Mouse (Mus musculus) CH12.LX (cell line): ENCODE results near the gene Sema3b. TPM values are rescaled to one million over a fixed set of nuclear protein-coding genes. Genes with fewer than 3 reads are reported as not detected.

Experiments used
- DNase-seq: peaks from one replicate; pipeline ENCODE4 v3.0.0-alpha.2; 2013; ENCODE audit errors: extremely low read depth
- H3K27ac ChIP-seq: 2 replicates; pipeline ENCODE4 v1.5.1; 2012; ENCODE audit warnings: low read depth, mild to moderate bottlenecking, control low read depth, moderate library complexity; ENCODE audit not compliant: insufficient read depth
- H3K27me3 ChIP-seq: replicated peaks from 2 replicates; pipeline ENCODE3; 2012; ENCODE audit warnings: inconsistent platforms
- H3K36me3 ChIP-seq, 2 experiments: replicated peaks in 1 of 2; 2 replicates each; pipeline versions ENCODE3 to v1.6.1; 2012; ENCODE audit warnings: inconsistent platforms in 1 of 2, low read length in 1 of 2, mild to moderate bottlenecking in 1 of 2, mixed read lengths in 1 of 2, moderate library complexity in 1 of 2; ENCODE audit not compliant: control insufficient read depth in 1 of 2, insufficient read depth in 1 of 2
- H3K4me1 ChIP-seq, 2 experiments: 2 replicates each; pipeline ENCODE4 v1.6.1; 2012; ENCODE audit warnings: inconsistent platforms in 1 of 2, moderate library complexity in 1 of 2; ENCODE audit not compliant: insufficient read depth in 2 of 2, control insufficient read depth in 1 of 2
- H3K4me2 ChIP-seq: 2 replicates; pipeline ENCODE4 v1.6.1; 2012; ENCODE audit warnings: low read depth, mild to moderate bottlenecking, control low read depth; ENCODE audit not compliant: poor library complexity, insufficient read depth, severe bottlenecking
- H3K4me3 ChIP-seq, 3 experiments: fragments of 150-350 bp in 1 of 3; sonication (generic) in 1 of 3; replicated peaks in 1 of 3; 2 replicates each; pipeline versions ENCODE3 to v1.5.1; 2011 to 2012; ENCODE audit warnings: low read depth in 2 of 3, low read length in 2 of 3, mild to moderate bottlenecking in 2 of 3, moderate library complexity in 2 of 3, control low read depth in 1 of 3, improper control_type of control experiment in 1 of 3, inconsistent platforms in 1 of 3, mixed read lengths in 1 of 3; ENCODE audit not compliant: poor library complexity in 1 of 3
- H3K79me2 ChIP-seq: replicated peaks from 2 replicates; pipeline ENCODE4 v1.6.1; 2012; ENCODE audit warnings: mild to moderate bottlenecking, moderate library complexity; ENCODE audit not compliant: control insufficient read depth, poor library complexity, insufficient read depth, severe bottlenecking; ENCODE audit errors: extremely low read depth
- H3K9ac ChIP-seq: 2 replicates; pipeline ENCODE4 v1.6.1; 2012; ENCODE audit warnings: low read depth, mild to moderate bottlenecking, control low read depth, moderate library complexity; ENCODE audit not compliant: insufficient read depth
- H3K9me3 ChIP-seq: replicated peaks from 2 replicates; pipeline ENCODE3; 2012; ENCODE audit warnings: low read length, inconsistent platforms, mixed read lengths
- BHLHE40 ChIP-seq: IDR thresholded peaks from 2 replicates; pipeline ENCODE4 v1.6.1; 2011; ENCODE audit warnings: mild to moderate bottlenecking, low read depth, low read length, improper control_type of control experiment
- CHD1 ChIP-seq: IDR thresholded peaks from 2 replicates; pipeline ENCODE4 v1.6.1; 2012; ENCODE audit warnings: low read depth, low read length, improper control_type of control experiment, inconsistent platforms
- CTCF ChIP-seq, 2 experiments: IDR thresholded peaks in 1 of 2; conservative IDR thresholded peaks in 1 of 2; 2 replicates each; pipeline ENCODE4 v1.5.1; 2011 to 2012; ENCODE audit warnings: low read depth in 2 of 2, low read length in 2 of 2, improper control_type of control experiment in 1 of 2, inconsistent platforms in 1 of 2, mild to moderate bottlenecking in 1 of 2, moderate library complexity in 1 of 2
- EP300 ChIP-seq: IDR thresholded peaks from 2 replicates; pipeline ENCODE4 v1.6.1; 2011; ENCODE audit warnings: low read length, improper control_type of control experiment
- ETS1 ChIP-seq: conservative IDR thresholded peaks from 2 replicates; pipeline ENCODE4 v1.6.1; 2012; ENCODE audit warnings: low read depth, mild to moderate bottlenecking, inconsistent platforms, low read length, improper control_type of control experiment, moderate library complexity
- GABPA ChIP-seq: IDR thresholded peaks from 2 replicates; pipeline ENCODE4 v1.6.1; 2012; ENCODE audit warnings: low read depth, low read length, improper control_type of control experiment, inconsistent platforms; ENCODE audit not compliant: insufficient replicate concordance
- IRF4 ChIP-seq: IDR thresholded peaks from 2 replicates; pipeline ENCODE4 v1.6.1; 2014; ENCODE audit warnings: low read depth, mild to moderate bottlenecking, inconsistent platforms, low read length, improper control_type of control experiment
- JUND ChIP-seq: conservative IDR thresholded peaks from 2 replicates; pipeline ENCODE4 v1.6.1; 2011; ENCODE audit warnings: low read depth, low read length, improper control_type of control experiment
- MAFK ChIP-seq: IDR thresholded peaks from 2 replicates; pipeline ENCODE4 v1.6.1; 2011; ENCODE audit warnings: low read length, improper control_type of control experiment; ENCODE audit not compliant: insufficient replicate concordance
- MAX ChIP-seq: IDR thresholded peaks from 2 replicates; pipeline ENCODE4 v1.6.1; 2011; ENCODE audit warnings: low read length, improper control_type of control experiment
- MEF2A ChIP-seq: IDR thresholded peaks from 2 replicates; pipeline ENCODE4 v1.6.1; 2014; ENCODE audit warnings: low read depth, mild to moderate bottlenecking, inconsistent platforms, low read length, improper control_type of control experiment, borderline replicate concordance
- NRF1 ChIP-seq: IDR thresholded peaks from 2 replicates; pipeline ENCODE4 v1.6.1; 2014; ENCODE audit warnings: low read depth, mild to moderate bottlenecking, inconsistent platforms, low read length, improper control_type of control experiment, moderate library complexity
- RAD21 ChIP-seq: IDR thresholded peaks from 2 replicates; pipeline ENCODE4 v1.6.1; 2011; ENCODE audit warnings: low read depth, mild to moderate bottlenecking, low read length, improper control_type of control experiment, moderate library complexity
- SMC3 ChIP-seq: IDR thresholded peaks from 2 replicates; pipeline ENCODE4 v1.6.1; 2011; ENCODE audit warnings: low read depth, low read length, improper control_type of control experiment
- ZKSCAN1 ChIP-seq: IDR thresholded peaks from 2 replicates; pipeline ENCODE4 v1.6.1; 2012; ENCODE audit warnings: low read depth, inconsistent platforms, low read length, improper control_type of control experiment, borderline replicate concordance
- dilution Hi-C: fragments of 300-500 bp; cut with MboI; formaldehyde crosslinking; loops from 2 replicates; pipeline ENCODE4 v1.14.3; 2020; ENCODE audit warnings: low sequenced_read_pairs; ENCODE audit not compliant: extremely low pct_unique_long_range_greater_than_20kb, extremely low pct_ligation_motif_present
- in situ Hi-C: fragments of 300-500 bp; cut with MboI; formaldehyde crosslinking; loops from 3 replicates; pipeline ENCODE4 v1.14.3; 2019; ENCODE audit warnings: low sequenced_read_pairs, low pct_ligation_motif_present, low pct_unique_long_range_greater_than_20kb, mixed read lengths
- polyA plus RNA-seq: library from polyadenylated mRNA; unstranded; fragments of >175 nt; gene quantifications from 2 replicates; pipeline ENCODE4 v1.2.1, GENCODE M21; 2012; ENCODE audit warnings: low read depth; ENCODE audit not compliant: insufficient read length
- total RNA-seq, 2 experiments: library from RNA; depleted of rRNA; stranded (reverse); fragments of 300-350 nt in 1 of 2; fragments of >200 nt in 1 of 2; gene quantifications; 2 replicates each; pipeline ENCODE4 v1.2.3; 2012 to 2014

Gene Sema3b
- total and polyA plus RNA-seq, 3 experiments, result 4.3 to 11.6 (median 8.0) TPM

DNA sequence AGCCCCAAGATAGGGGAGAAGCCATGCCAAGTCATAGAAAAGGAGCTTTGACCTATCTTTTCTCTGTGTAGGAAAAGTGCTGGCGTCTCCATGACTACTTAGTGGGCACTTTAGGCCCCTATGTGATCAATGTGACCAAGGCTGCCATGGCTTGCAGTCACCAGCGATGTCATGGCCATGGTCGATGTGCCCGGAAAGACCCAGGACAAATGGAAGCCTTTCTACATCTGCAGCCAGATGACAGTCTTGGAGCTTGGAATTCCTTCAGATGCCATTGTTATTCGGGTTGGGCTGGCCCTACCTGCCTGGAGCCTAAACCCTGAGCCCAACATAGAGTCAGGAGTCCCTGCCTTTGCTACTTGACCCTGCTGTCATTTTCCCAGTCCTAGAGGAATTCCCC lies 22.5 kb downstream of the Sema3b start:
- no peak overlapping the region for H3K27ac ChIP-seq
- peaks cover 18% of the 10 kb centered on the region for H3K79me2 ChIP-seq
- H3K27me3 ChIP-seq, result no peaks in the 10 kb centered on the region
- peaks cover 11 to 32% of the 10 kb centered on the region in 2 experiments for H3K4me1 ChIP-seq
- DNase-seq, result no peak
- H3K4me3 ChIP-seq, result peak overlapping the region in 1 of 3 experiments; percentile 33
- no peak overlapping the region for H3K4me2 ChIP-seq
- in situ Hi-C loops, result no loop called here
- TF ChIP-seq NRF1 (no peak), RAD21 (no peak), MAFK (no peak), CTCF (conservative IDR thresholded peaks at IDR 0.05 in 1 of 2, IDR thresholded peaks at IDR 0.05 in 1 of 2; ENCODE audit: low read depth in 2 of 2, low read length in 2 of 2) (no peak), ZKSCAN1 (no peak), IRF4 (no peak), MEF2A (no peak), BHLHE40 (no peak), MAX (no peak)
- dilution Hi-C loops, result no loop called here
- H3K9ac ChIP-seq, result no peak overlapping the region
- peaks cover 27 to 61% of the 10 kb centered on the region in 2 experiments for H3K36me3 ChIP-seq
- H3K9me3 ChIP-seq, result no peaks in the 10 kb centered on the region

DNA sequence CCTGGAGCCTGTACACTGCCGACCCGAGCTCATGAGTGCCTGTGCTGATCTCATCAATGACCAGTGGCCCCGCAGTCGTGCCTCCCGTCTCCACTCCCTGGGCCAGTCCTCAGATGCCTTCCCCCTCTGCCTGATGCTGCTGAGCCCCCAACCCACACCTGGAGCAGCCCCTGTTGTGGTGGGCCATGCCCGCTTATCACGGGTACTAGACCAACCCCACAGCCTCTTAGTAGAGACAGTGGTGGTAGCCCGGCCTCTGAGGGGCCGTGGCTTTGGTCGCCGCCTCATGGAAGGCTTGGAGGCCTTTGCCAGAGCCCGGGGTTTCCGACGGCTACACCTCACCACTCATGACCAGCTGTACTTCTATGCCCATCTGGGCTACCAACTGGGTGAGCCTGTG lies 25.9 kb downstream of the Sema3b start:
- peaks cover 5% of the 10 kb centered on the region for H3K79me2 ChIP-seq
- peaks cover 11 to 38% of the 10 kb centered on the region in 2 experiments for H3K4me1 ChIP-seq
- in situ Hi-C loops, result no loop called here
- TF ChIP-seq JUND (no peak), SMC3 (no peak), CHD1 (no peak), CTCF (conservative IDR thresholded peaks at IDR 0.05 in 1 of 2, IDR thresholded peaks at IDR 0.05 in 1 of 2; ENCODE audit: low read depth in 2 of 2, low read length in 2 of 2) (no peak), EP300 (no peak), GABPA (no peak), NRF1 (no peak)
- TF ChIP-seq, all 38 proteins: peak for 0
- no peak for DNase-seq
- no peak overlapping the region for H3K27ac ChIP-seq
- H3K27me3 ChIP-seq, result no peaks in the 10 kb centered on the region
- H3K4me3 ChIP-seq, result no peak overlapping the region
- peaks cover 8 to 33% of the 10 kb centered on the region in 2 experiments for H3K36me3 ChIP-seq
- H3K9ac ChIP-seq, result no peak overlapping the region
- dilution Hi-C loops, result no loop called here
- H3K9me3 ChIP-seq, result no peaks in the 10 kb centered on the region
- no peak overlapping the region for H3K4me2 ChIP-seq

DNA sequence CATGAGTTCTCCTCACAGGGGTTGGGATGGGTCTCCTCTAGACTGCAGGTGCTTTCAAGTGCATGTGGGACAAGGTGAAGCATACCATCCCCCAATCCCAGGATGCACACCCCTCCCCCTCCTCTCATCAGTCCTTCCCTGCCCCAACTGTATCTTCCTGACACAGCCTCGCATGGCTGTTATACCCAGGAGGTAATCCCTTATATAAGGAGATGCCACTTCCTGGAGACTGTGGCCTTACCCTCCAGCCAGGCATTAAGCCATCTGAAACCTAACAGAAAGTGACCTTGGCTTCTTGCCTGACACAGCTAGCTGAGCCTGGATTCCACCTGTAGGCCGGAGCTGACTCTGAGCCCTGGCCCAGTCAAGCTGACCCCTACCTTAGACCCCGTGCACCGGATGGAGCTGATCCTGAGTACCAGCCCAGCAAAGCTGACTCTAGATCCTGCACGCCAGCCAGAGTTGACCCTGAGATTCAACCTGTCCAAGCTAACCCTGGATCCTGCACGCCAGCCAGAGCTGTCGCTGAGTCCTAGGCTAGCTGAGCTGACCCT lies 26.4 kb downstream of the Sema3b start:
- in situ Hi-C loops, result no loop called here
- DNase-seq, result no peak
- no peak overlapping the region for H3K27ac ChIP-seq
- peaks cover 8 to 33% of the 10 kb centered on the region in 2 experiments for H3K36me3 ChIP-seq
- no peak overlapping the region for H3K4me3 ChIP-seq
- H3K4me2 ChIP-seq, result no peak overlapping the region
- H3K4me1 ChIP-seq, result peaks cover 11 to 38% of the 10 kb centered on the region in 2 experiments
- H3K27me3 ChIP-seq, result no peaks in the 10 kb centered on the region
- no peak for TF ChIP-seq ETS1
- no peak for TF ChIP-seq CHD1
- no peak overlapping the region for H3K9ac ChIP-seq
- H3K79me2 ChIP-seq, result no peaks in the 10 kb centered on the region
- dilution Hi-C loops, result no loop called here
- no peaks in the 10 kb centered on the region for H3K9me3 ChIP-seq
